Mouse (Mus musculus): Measurements from ENCODE around the gene Nhlrc1.
A peak's percentile ranks its signal among the peaks of the same experiment; 100 is the strongest.

Nhlrc1 gene

GRCm38 (mm10) chr13:47014334-47015194 is at the start of gene Nhlrc1:
Gene Nhlrc1, minus strand, starts transcription at chr13:47014850.
- DNase-seq (ENCODE audit: low read depth) = no peak

GRCm38 (mm10) chr13:47063985-47064760 is 49.5 kb upstream of the Nhlrc1 start:
- DNase-seq (ENCODE audit: low read depth) = no peak

- no peak for DNase-seq (ENCODE audit: low read depth)
Observed at GRCm38 (mm10) chr13:47062756-47063155, 48.1 kb upstream of the Nhlrc1 start.

- DNase-seq (ENCODE audit: low read depth) = no peak
Observed at GRCm38 (mm10) chr13:47056781-47057180, 42.1 kb upstream of the Nhlrc1 start.

GRCm38 (mm10) chr13:47056126-47056525 is 41.5 kb upstream of the Nhlrc1 start:
- no peak for DNase-seq (ENCODE audit: low read depth)

- no peak for DNase-seq (ENCODE audit: low read depth)
Observed at GRCm38 (mm10) chr13:47053971-47054370, 39.3 kb upstream of the Nhlrc1 start.

- no peak for DNase-seq (ENCODE audit: low read depth)
Observed at GRCm38 (mm10) chr13:47050009-47050408, 35.4 kb upstream of the Nhlrc1 start.

- DNase-seq (ENCODE audit: low read depth) = no peak
Observed at GRCm38 (mm10) chr13:47047996-47048395, 33.3 kb upstream of the Nhlrc1 start.

GRCm38 (mm10) chr13:47044617-47044947 is 29.9 kb upstream of the Nhlrc1 start, which contains the start of gene Tpmt:
Gene Tpmt, minus strand, starts transcription at chr13:47044737.
- DNase-seq (ENCODE audit: low read depth) = no peak

- DNase-seq (ENCODE audit: low read depth) = no peak
Observed at GRCm38 (mm10) chr13:47043833-47044616, 29.4 kb upstream of the Nhlrc1 start.

GRCm38 (mm10) chr13:47043030-47043680 is 28.5 kb upstream of the Nhlrc1 start, which contains the start of gene Kdm1b:
Gene Kdm1b, plus strand, starts transcription at chr13:47043499.
- DNase-seq (ENCODE audit: low read depth) = peak; percentile 95

- no peak for DNase-seq (ENCODE audit: low read depth)
Observed at GRCm38 (mm10) chr13:47042024-47042633, 27.5 kb upstream of the Nhlrc1 start.

- DNase-seq (ENCODE audit: low read depth) = no peak
Observed at GRCm38 (mm10) chr13:47040061-47040460, 25.4 kb upstream of the Nhlrc1 start.

- no peak for DNase-seq (ENCODE audit: low read depth)
Observed at GRCm38 (mm10) chr13:47037946-47038345, 23.3 kb upstream of the Nhlrc1 start.

GRCm38 (mm10) chr13:47033602-47034001 is 19.0 kb upstream of the Nhlrc1 start:
- DNase-seq (ENCODE audit: low read depth) = no peak

- no peak for DNase-seq (ENCODE audit: low read depth)
Observed at GRCm38 (mm10) chr13:47030376-47031107, 15.9 kb upstream of the Nhlrc1 start.

GRCm38 (mm10) chr13:47020798-47021197 is 6.1 kb upstream of the Nhlrc1 start:
- no peak for DNase-seq (ENCODE audit: low read depth)

GRCm38 (mm10) chr13:47019774-47020173 is 5.1 kb upstream of the Nhlrc1 start:
- no peak for DNase-seq (ENCODE audit: low read depth)

- no peak for DNase-seq (ENCODE audit: low read depth)
Observed at GRCm38 (mm10) chr13:47017259-47017658, 2.6 kb upstream of the Nhlrc1 start.

- DNase-seq (ENCODE audit: low read depth) = no peak
Observed at GRCm38 (mm10) chr13:47015195-47015501, 498 bp upstream of the Nhlrc1 start.

GRCm38 (mm10) chr13:47013740-47014139 is 910 bp downstream of the Nhlrc1 start:
- no peak for DNase-seq (ENCODE audit: low read depth)
